Mouse (Mus musculus): Measurements from ENCODE around the gene S1pr5.

GRCm38 (mm10) chr9:21264272-21264999 lies 16.2 kb upstream of the S1pr5 start:
- TF ChIP-seq CTCF (IDR thresholded peaks at IDR 0.05; ENCODE audit: insufficient read depth, low read depth, low read length) (no peak), POLR2A (IDR thresholded peaks at IDR 0.05; ENCODE audit: insufficient read depth, low read depth, low read length) (no peak)
